Mouse (Mus musculus) forebrain, embryonic 16.5 days (tissue): ENCODE results near the gene Tbc1d5. TPM values are rescaled to one million over a fixed set of nuclear protein-coding genes. Genes with fewer than 3 reads are reported as not detected.

Experiments
- ATAC-seq: fragments of 200-750 bp; cut with Nextera tagmentation; 2 replicates; pipeline ENCODE4 v1.8.0; 2017; ENCODE audit warnings: mild to moderate bottlenecking, moderate library complexity
- H3K27ac ChIP-seq: fragments of 300-500 bp; sonication (generic); 2 replicates; pipeline ENCODE4 v1.5.1; 2014; ENCODE audit warnings: low read length, control low read depth
- H3K27me3 ChIP-seq: fragments of 300-500 bp; sonication (generic); replicated peaks from 2 replicates; pipeline ENCODE4 v1.6.1; 2014; ENCODE audit warnings: low read length; ENCODE audit not compliant: control insufficient read depth, insufficient read depth
- H3K36me3 ChIP-seq: fragments of 300-500 bp; sonication (generic); 2 replicates; pipeline ENCODE4 v1.6.1; 2014; ENCODE audit not compliant: control insufficient read depth, insufficient read depth
- H3K4me1 ChIP-seq: fragments of 300-500 bp; sonication (generic); replicated peaks from 2 replicates; pipeline ENCODE4 v1.6.1; 2014; ENCODE audit warnings: low read length; ENCODE audit not compliant: control insufficient read depth, insufficient read depth
- H3K4me2 ChIP-seq: fragments of 300-500 bp; sonication (generic); 2 replicates; pipeline ENCODE4 v1.6.1; 2014; ENCODE audit warnings: mild to moderate bottlenecking, low read length, control low read depth
- H3K4me3 ChIP-seq: fragments of 300-500 bp; sonication (generic); replicated peaks from 2 replicates; pipeline ENCODE4 v1.5.1; 2014; ENCODE audit warnings: mild to moderate bottlenecking, low read length, control low read depth
- H3K9ac ChIP-seq: fragments of 300-500 bp; sonication (generic); replicated peaks from 2 replicates; pipeline ENCODE4 v1.6.1; 2014; ENCODE audit warnings: low read depth, low read length, control low read depth
- H3K9me3 ChIP-seq: fragments of 300-500 bp; sonication (generic); 2 replicates; pipeline ENCODE4 v1.6.1; 2016; ENCODE audit warnings: low read length; ENCODE audit not compliant: control insufficient read depth
- WGBS: fragments of 180-500 bp; shearing (Covaris S2); extraction: QIAGEN DNeasy Blood & Tissue Kit; methylation state at CpG from one replicate; pipeline ENCODE4 v1.1.7; 2014; 5-methylcytosine and 5-hydroxymethylcytosine counted together
- polyA plus RNA-seq: library from polyadenylated mRNA; unstranded; fragments of >200 nt; fragmentation: Nextera tagmentation; extraction: Ambion mirVana; gene quantifications from 2 replicates; pipeline ENCODE4 v1.2.1, GENCODE M21; 2015

The Tbc1d5 gene
- polyA plus RNA-seq, 1 experiment from 2014 or later, result 8.1 TPM

DNA sequence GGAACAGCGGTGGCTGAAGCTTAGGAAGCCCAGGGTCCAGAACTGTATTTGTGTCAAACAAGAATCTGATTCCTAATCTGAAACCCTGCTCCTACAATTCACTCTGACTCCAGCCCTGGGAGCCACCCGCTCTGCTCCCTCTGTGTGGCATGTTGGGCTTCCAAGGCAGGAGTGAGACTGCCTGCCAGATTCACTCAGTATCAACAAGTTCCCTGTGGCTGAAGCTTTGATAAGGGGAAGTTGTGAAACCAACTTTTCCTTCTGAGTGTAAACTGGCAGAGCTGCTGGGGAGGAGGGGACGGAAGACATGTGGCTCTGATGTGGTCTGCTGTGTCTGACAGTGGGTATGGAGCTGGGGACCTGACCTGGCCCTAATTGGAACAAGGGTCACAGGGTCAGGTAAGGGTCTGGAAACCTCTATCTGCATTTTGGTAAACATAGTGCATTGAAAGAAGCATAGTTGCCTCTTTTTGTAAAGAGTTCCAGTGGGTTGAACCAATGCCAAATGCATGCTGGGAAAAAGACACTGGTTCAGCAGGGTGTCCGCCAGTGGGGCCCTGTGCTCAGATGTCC, 443.7 kb downstream of the Tbc1d5 start:
- H3K36me3 ChIP-seq, result no peaks in the 10 kb centered on the region
- ATAC-seq, result no peak
- H3K4me2 ChIP-seq, result no peak overlapping the region
- H3K4me1 ChIP-seq, result peaks cover 8% of the 10 kb centered on the region
- no peak overlapping the region for H3K9ac ChIP-seq
- H3K4me3 ChIP-seq, result no peak overlapping the region
- H3K27ac ChIP-seq, result no peak overlapping the region
- WGBS, result 78% methylated on average over 4 of the region's 4 CpGs
- no peaks in the 10 kb centered on the region for H3K27me3 ChIP-seq
- H3K9me3 ChIP-seq, result no peaks in the 10 kb centered on the region

DNA sequence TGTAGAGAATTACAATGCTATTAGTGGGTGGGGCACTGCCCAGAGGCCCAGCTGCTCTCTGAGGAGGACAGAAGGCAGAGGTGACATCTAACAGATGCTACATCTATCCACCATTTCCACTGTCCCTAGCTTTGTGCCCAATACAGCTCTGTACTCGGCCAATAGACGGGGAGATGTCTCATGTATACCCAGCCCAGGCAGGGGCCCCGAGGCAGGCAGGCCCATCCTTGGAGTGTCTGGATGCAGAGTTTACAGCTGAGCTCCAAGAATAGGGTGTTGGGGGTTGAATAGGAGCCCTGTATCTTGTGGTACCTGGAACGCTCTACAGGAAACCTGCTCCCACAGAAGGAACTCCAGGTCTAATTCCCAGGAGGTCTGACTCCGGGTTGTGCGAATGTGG, 444.4 kb downstream of the Tbc1d5 start:
- Histone ChIP-seq H3K27ac (no peak overlapping the region), H3K36me3 (no peaks in the 10 kb centered on the region), H3K9me3 (no peaks in the 10 kb centered on the region), H3K4me3 (no peak overlapping the region), H3K4me1 (peaks cover 8% of the 10 kb centered on the region), H3K9ac (no peak overlapping the region), H3K4me2 (no peak overlapping the region), H3K27me3 (no peaks in the 10 kb centered on the region)
- 95% methylated on average over 6 of the region's 6 CpGs for WGBS
- no peak for ATAC-seq

- H3K4me3 ChIP-seq, result no peak overlapping the region
Measured at GRCm38 (mm10) chr17:50733390-50733789, 445.8 kb downstream of the Tbc1d5 start.

DNA sequence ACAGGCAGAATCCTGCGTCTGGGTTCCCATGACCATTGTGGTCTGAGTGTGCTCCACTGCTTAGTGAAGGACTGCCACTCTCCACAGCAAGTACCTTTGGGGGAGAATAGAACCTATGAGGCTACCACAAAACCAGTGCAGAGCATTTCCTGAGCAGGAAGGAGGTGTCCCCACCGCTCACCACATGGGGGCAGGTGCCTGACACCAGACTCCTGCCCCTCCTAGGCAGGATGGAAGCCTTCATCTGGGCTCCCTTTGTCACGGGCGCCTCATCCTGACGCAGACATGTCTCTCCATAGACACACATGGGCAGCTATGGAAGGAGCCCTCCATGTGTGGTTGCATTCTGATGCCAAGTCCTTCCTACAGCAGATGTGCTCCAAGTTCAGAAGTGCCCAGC, 447.3 kb downstream of the Tbc1d5 start:
- Histone ChIP-seq H3K9ac (no peak overlapping the region), H3K27me3 (no peaks in the 10 kb centered on the region), H3K4me2 (no peak overlapping the region), H3K9me3 (no peaks in the 10 kb centered on the region), H3K4me1 (peaks cover 8% of the 10 kb centered on the region), H3K4me3 (no peak overlapping the region), H3K36me3 (no peaks in the 10 kb centered on the region), H3K27ac (no peak overlapping the region)
- 95% methylated on average over 5 of the region's 5 CpGs for WGBS
- no peak for ATAC-seq

More at GRCm38 (mm10) chr17:50733390-50733789, 445.8 kb downstream of the Tbc1d5 start:
- no peak overlapping the region for H3K4me2 ChIP-seq
- H3K9ac ChIP-seq, result no peak overlapping the region
- H3K27me3 ChIP-seq, result no peaks in the 10 kb centered on the region
- H3K36me3 ChIP-seq, result no peaks in the 10 kb centered on the region
- ATAC-seq, result no peak
- no peaks in the 10 kb centered on the region for H3K9me3 ChIP-seq
- WGBS, result 92% methylated on average over 7 of the region's 7 CpGs
- no peak overlapping the region for H3K27ac ChIP-seq
- H3K4me1 ChIP-seq, result peaks cover 8% of the 10 kb centered on the region

DNA sequence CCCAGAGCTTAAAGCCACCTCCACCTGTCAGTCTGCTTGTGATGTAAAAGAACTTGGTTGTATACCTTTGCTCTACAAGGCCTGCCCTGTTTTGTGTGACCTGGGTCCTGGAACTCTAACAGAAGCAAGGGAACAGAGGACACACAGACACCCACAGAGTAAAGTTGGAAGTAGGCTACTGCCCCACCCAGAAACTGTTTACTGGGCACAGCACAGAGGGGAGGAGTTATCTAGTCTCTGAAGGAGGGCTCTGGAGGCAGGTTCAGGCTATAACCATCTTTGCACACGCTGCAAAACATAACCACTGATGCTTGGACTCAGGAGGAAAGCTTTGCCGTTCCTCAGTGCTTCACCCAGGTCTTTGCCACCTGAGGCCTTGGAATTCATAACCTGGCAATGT, 448.3 kb downstream of the Tbc1d5 start:
- no peaks in the 10 kb centered on the region for H3K9me3 ChIP-seq
- H3K27me3 ChIP-seq, result no peaks in the 10 kb centered on the region
- no peaks in the 10 kb centered on the region for H3K36me3 ChIP-seq
- H3K27ac ChIP-seq, result no peak overlapping the region
- 95% methylated on average over 2 of the region's 2 CpGs for WGBS
- ATAC-seq, result no peak
- no peak overlapping the region for H3K9ac ChIP-seq
- H3K4me2 ChIP-seq, result no peak overlapping the region
- no peak overlapping the region for H3K4me3 ChIP-seq
- peaks cover 2% of the 10 kb centered on the region for H3K4me1 ChIP-seq

- H3K4me3 ChIP-seq, result no peak overlapping the region
- no peak overlapping the region for H3K4me2 ChIP-seq
- H3K9ac ChIP-seq, result no peak overlapping the region
- H3K4me1 ChIP-seq, result no peaks in the 10 kb centered on the region
- 95% methylated on average over 6 of the region's 6 CpGs for WGBS
- no peaks in the 10 kb centered on the region for H3K36me3 ChIP-seq
- no peaks in the 10 kb centered on the region for H3K9me3 ChIP-seq
- H3K27me3 ChIP-seq, result no peaks in the 10 kb centered on the region
- ATAC-seq, result no peak
- no peak overlapping the region for H3K27ac ChIP-seq
Measured at GRCm38 (mm10) chr17:50729577-50729976, 449.6 kb downstream of the Tbc1d5 start.

GRCm38 (mm10) chr17:50729031-50729430, 450.1 kb downstream of the Tbc1d5 start:
- Histone ChIP-seq H3K27ac (no peak overlapping the region), H3K9ac (no peak overlapping the region), H3K4me1 (no peaks in the 10 kb centered on the region), H3K27me3 (no peaks in the 10 kb centered on the region), H3K36me3 (no peaks in the 10 kb centered on the region), H3K4me2 (no peak overlapping the region), H3K9me3 (no peaks in the 10 kb centered on the region), H3K4me3 (no peak overlapping the region)
- no peak for ATAC-seq
- WGBS, result 98% methylated on average over 2 of the region's 2 CpGs

- Histone ChIP-seq H3K4me3 (no peak overlapping the region), H3K36me3 (no peaks in the 10 kb centered on the region), H3K27me3 (no peaks in the 10 kb centered on the region), H3K4me2 (no peak overlapping the region), H3K9ac (no peak overlapping the region), H3K4me1 (no peaks in the 10 kb centered on the region), H3K27ac (no peak overlapping the region), H3K9me3 (no peaks in the 10 kb centered on the region)
- WGBS, result 85% methylated on average over 2 of the region's 2 CpGs
- no peak for ATAC-seq
Measured at GRCm38 (mm10) chr17:50726265-50726664, 452.9 kb downstream of the Tbc1d5 start.

- H3K9ac ChIP-seq, result no peak overlapping the region
Measured at GRCm38 (mm10) chr17:50724376-50724775, 454.8 kb downstream of the Tbc1d5 start.

GRCm38 (mm10) chr17:50717586-50717985, 461.6 kb downstream of the Tbc1d5 start:
- no peaks in the 10 kb centered on the region for H3K27me3 ChIP-seq
- H3K4me1 ChIP-seq, result no peaks in the 10 kb centered on the region
- H3K9me3 ChIP-seq, result peaks cover 3% of the 10 kb centered on the region; the same call in 1 of the 2 replicates
- no peak for ATAC-seq
- 80% methylated on average over 5 of the region's 5 CpGs for WGBS
- H3K4me2 ChIP-seq, result no peak overlapping the region
- no peak overlapping the region for H3K27ac ChIP-seq
- no peaks in the 10 kb centered on the region for H3K36me3 ChIP-seq
- no peak overlapping the region for H3K4me3 ChIP-seq
- H3K9ac ChIP-seq, result no peak overlapping the region

More at GRCm38 (mm10) chr17:50724376-50724775, 454.8 kb downstream of the Tbc1d5 start:
- no peaks in the 10 kb centered on the region for H3K27me3 ChIP-seq
- no peak overlapping the region for H3K27ac ChIP-seq
- H3K4me2 ChIP-seq, result no peak overlapping the region
- H3K36me3 ChIP-seq, result no peaks in the 10 kb centered on the region
- no peaks in the 10 kb centered on the region for H3K9me3 ChIP-seq
- no peaks in the 10 kb centered on the region for H3K4me1 ChIP-seq
- no peak overlapping the region for H3K4me3 ChIP-seq
- WGBS, result 45% methylated on average over 2 of the region's 2 CpGs
- ATAC-seq, result no peak
